Mouse (Mus musculus) thymus, postnatal 25 days (tissue): ENCODE data around the gene Mrpl38.
A peak's percentile ranks its signal among the peaks of the same experiment; 100 is the strongest.

Experiments
- DNase-seq: peaks from one replicate; pipeline ENCODE4 v3.0.0; 2022

Mrpl38 gene

DNA sequence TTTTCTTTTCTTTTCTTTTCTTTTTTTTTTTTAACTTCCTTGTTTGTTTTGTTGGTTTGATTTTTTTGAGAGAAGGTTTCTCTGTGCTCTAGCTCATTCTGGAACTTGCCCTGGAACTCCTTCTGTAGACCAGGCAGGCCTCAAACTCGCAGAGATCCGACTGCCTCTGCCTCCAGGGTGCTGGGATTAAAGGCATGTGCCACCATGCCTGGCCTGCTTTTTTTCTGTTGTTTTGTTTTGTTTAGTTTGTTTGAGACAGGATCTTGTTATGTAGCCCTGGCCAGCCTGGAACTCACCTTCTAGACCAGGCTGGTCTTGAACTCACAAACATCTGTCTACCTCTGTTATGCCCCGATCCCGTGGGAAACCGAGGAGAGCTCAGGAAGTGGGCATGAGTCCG, 49.1 kb downstream of the Mrpl38 start:
- no peak for DNase-seq

DNA sequence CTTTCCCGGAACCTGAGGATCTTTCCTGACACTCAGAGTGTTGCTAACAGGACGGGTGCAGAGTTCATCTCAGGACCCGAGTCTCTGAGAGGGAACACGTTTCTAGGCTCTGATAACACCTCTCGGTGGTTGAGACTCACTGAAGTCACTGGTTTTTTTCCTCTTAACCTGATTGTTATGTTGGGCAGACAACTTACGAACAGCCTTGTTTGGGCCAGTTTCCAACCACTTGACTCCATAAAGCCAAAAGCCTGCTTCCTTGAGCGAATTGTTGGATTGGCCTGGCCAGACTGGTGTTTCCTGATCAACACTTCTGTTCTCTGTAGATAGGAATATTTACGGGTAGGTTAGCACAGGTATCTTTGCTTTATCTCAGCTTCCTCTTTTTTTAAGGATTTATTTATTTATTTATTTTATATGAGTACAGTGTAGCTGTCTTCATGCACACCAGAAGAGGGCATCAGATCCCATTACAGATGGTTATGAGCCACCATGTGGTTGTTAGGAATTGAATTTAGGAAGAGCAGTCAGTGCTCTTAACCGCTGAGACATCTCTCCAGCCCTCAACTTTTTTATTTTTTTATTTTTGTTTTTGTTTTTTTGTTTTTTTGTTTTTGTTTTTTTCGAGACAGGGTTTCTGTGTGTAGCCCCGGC, 49.8 kb downstream of the Mrpl38 start:
- DNase-seq: no peak

DNA sequence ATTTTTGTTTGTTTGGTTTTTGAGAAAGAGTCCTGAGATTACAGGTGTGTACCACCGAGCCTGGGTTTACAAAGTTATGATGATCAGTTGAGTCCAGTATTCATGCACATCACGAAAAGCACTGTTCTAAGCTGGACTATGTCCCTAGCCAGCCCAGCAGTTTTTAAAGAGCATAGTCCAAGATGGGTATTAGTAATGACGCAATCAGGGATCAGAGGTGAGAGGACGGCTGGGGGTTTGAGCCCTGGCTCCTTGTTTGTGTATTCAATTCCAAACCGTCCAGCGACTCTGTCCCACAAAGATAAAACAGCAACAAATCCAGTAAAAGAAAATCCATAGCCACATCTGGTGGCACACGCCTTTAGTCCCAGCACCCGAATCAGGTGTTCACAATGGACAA, 50.5 kb downstream of the Mrpl38 start:
- DNase-seq: no peak

DNA sequence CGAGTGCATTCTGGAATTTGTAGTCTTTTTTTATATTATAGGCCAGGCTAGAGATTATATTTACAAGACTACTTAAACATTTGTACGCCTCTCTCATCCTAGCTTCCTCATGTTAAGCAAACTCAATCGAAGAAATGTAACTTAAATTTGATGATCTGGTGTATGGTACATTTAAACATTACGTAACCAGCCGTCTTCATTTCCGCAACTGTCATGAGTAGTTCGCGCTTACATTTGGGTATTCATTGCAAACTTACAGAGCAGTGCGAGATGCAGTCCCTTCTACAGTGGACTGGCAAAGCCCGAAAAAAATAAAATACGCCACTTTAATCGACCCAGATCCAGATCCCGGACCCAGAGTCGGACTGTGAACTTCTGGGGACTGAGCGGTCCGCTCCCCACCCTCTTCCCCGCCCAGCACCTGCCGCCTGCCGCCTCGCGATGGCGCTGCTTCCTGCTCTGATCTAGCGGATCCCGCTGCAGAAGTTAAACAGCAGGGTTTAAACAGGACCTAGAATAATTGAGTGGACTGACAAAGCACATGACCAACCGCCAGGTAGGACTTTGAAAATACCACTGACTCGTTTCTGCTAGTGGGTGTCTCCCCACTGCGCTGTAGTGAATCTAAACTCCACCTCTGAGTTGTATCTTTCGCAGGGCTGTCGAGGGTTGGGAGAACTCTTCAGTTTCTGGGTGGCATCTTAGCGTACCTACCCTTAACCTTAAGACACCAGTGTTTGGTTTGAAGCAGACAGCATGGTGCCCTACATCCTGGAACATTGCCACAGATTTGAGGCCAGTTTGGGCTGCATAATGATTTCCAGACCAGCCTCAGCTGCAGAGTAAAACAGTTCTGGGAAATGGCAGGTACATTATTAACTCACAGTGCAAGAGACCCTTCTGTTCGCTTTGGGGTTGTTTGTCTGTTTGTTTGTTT, 51.2 kb downstream of the Mrpl38 start:
- DNase-seq: peak; percentile 90

DNA sequence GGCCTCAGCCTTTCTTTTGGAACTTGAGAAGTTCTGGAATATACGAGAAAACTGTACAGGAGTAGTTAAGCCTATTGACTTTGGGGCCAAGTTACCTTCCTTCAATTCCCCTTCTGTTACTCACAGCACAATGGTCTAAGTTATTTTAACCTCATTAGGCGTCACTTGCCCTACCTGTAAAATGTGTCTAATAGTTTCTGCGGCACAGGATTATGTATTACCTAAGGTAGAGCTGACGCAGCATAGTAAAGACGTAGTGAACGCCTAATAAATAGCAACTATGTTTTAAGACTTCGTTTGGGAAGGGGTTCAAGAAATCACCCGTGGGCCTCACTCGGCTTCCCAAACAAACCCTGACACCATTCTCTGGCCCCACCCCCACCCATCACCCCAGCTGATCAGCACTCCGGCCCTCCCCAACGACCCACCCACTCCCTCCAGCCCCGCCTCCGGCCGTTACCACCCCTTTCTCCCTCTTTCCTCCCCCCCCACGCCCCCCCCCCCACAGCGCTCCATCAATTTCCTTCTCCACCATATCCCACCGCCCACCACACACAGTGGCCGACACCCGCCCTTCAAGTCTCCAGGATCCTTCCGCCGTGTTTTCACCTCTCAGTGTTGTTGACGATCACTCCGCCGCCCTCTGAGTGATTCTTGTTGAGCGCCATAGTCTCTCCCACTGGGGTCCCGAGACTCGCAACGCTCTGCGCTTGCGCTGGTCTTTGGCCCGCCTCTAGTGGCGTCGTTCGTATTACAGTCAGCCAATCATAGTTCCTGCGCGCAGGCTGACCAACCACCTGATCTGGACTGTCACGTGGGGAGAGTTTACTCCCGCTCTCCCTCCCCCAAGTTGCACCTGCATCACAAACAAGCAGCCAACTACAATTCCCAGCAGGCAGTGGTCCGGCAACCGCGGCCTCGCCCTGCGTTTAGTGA, 52.1 kb downstream of the Mrpl38 start, which contains the start of gene Wbp2:
TSS of gene Wbp2 (minus strand) at position 738 of the 936 bp plus-strand sequence.
- peak; percentile 97 for DNase-seq

DNA sequence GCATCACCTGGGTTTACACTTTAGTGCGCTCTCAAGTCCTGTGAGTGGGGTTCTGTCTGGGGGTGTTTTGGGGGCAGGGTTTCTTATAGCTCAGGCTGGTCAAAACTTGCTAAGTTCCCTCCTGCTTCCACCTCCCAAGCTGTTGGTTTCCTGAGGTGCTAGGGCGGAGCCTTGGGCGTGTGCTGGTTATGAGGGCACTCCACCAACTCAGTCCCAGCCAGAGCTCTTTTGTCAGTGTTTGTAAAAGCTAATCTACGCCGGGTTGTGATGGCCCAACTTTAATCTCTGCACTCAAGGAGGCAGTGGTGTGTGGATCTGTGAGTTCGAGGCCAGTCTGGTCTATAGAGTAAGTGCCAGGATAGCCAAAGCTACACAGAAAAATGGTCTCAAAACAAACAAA, 54.5 kb downstream of the Mrpl38 start:
- no peak for DNase-seq

DNA sequence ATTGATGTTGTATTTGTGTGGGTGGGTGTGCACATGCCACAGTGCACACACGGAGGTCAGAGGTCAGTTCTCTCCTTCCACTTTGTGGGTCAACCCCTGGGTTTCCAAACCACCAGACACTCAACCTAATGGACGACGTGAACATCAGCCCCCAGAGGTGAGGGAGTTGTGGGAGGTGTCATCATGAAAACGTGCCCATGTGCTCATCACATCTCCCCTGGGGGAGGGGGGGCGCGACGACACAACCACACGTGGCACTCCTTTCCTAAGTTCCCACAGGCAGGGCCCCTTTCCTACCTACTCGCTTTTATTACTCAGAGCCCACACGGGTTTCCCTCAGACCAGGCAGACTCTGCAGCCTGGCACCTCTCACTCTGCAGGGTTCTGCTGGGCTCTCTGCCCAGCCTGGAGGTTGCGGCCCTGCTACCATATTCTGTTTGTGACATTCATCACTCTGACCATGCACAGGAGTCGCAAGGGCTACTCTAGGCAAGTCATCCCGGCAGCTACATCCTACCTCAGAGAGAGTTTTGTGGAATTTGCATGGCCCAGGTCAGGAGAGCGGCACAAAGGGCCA, 55.5 kb downstream of the Mrpl38 start:
- no peak for DNase-seq
